Mouse (Mus musculus): ENCODE measurements around the gene Trpm3. TPM values are rescaled to one million over a fixed set of nuclear protein-coding genes. Genes with fewer than 3 reads are reported as not detected.

Gene Trpm3
- polyA plus RNA-seq, 1 experiment from 2014 or later: 14.8 TPM

- 92% methylated on average over 7 of the region's 7 CpGs for WGBS
- H3K4me3 ChIP-seq (replicated peaks; ENCODE audit: low read depth, low read length): no peak overlapping the region
- no peak overlapping the region for H3K4me2 ChIP-seq (ENCODE audit: low read length)
- DNase-seq (no peak), ATAC-seq (ENCODE audit: low FRiP score, low TSS enrichment) (no peak)
- H3K27ac ChIP-seq (replicated peaks; ENCODE audit: low read depth, low read length): no peak overlapping the region
- no peaks in the 10 kb centered on the region for H3K9me3 ChIP-seq (ENCODE audit: control insufficient read depth, low read length)
- H3K9ac ChIP-seq (replicated peaks; ENCODE audit: low read length): no peak overlapping the region
- H3K4me1 ChIP-seq (ENCODE audit: control insufficient read depth, insufficient read depth, low read length): no peaks in the 10 kb centered on the region
- H3K27me3 ChIP-seq (ENCODE audit: control insufficient read depth, insufficient read depth, low read length): no peaks in the 10 kb centered on the region
- H3K36me3 ChIP-seq (ENCODE audit: control insufficient read depth, insufficient read depth, low read length): no peaks in the 10 kb centered on the region
These were observed 867.0 kb downstream of the Trpm3 start for GRCm38 (mm10) chr19:23005851-23006250.

- ATAC-seq (ENCODE audit: low FRiP score, low TSS enrichment) (no peak), DNase-seq (peak; percentile 63)
- Histone ChIP-seq H3K4me2 (ENCODE audit: low read length) (no peak overlapping the region), H3K36me3 (ENCODE audit: control insufficient read depth, insufficient read depth, low read length) (no peaks in the 10 kb centered on the region), H3K27me3 (ENCODE audit: control insufficient read depth, insufficient read depth, low read length) (no peaks in the 10 kb centered on the region), H3K4me1 (ENCODE audit: control insufficient read depth, insufficient read depth, low read length) (no peaks in the 10 kb centered on the region), H3K9me3 (ENCODE audit: control insufficient read depth, low read length) (no peaks in the 10 kb centered on the region), H3K4me3 (replicated peaks; ENCODE audit: low read depth, low read length) (no peak overlapping the region), H3K9ac (replicated peaks; ENCODE audit: low read length) (no peak overlapping the region), H3K27ac (replicated peaks; ENCODE audit: low read depth, low read length) (no peak overlapping the region)
- WGBS: 71% methylated on average over 11 of the region's 11 CpGs
These were observed 867.8 kb downstream of the Trpm3 start for GRCm38 (mm10) chr19:23006517-23007273.

GRCm38 (mm10) chr19:23013695-23014094, 874.8 kb downstream of the Trpm3 start:
- WGBS: 58% methylated on average over 2 of the region's 2 CpGs

GRCm38 (mm10) chr19:23015516-23015915, 876.7 kb downstream of the Trpm3 start:
- Histone ChIP-seq H3K36me3 (ENCODE audit: control insufficient read depth, insufficient read depth, low read length) (no peaks in the 10 kb centered on the region), H3K9me3 (ENCODE audit: control insufficient read depth, low read length) (no peaks in the 10 kb centered on the region), H3K9ac (replicated peaks; ENCODE audit: low read length) (no peak overlapping the region), H3K4me3 (replicated peaks; ENCODE audit: low read depth, low read length) (no peak overlapping the region), H3K27ac (replicated peaks; ENCODE audit: low read depth, low read length) (no peak overlapping the region), H3K4me2 (ENCODE audit: low read length) (no peak overlapping the region), H3K4me1 (ENCODE audit: control insufficient read depth, insufficient read depth, low read length) (no peaks in the 10 kb centered on the region), H3K27me3 (ENCODE audit: control insufficient read depth, insufficient read depth, low read length) (no peaks in the 10 kb centered on the region)
- ATAC-seq (ENCODE audit: low FRiP score, low TSS enrichment): no peak
- 51% methylated on average over 3 of the region's 3 CpGs for WGBS
- no peak for DNase-seq

More at GRCm38 (mm10) chr19:23013695-23014094, 874.8 kb downstream of the Trpm3 start:
- Histone ChIP-seq H3K4me2 (ENCODE audit: low read length) (no peak overlapping the region), H3K4me3 (replicated peaks; ENCODE audit: low read depth, low read length) (no peak overlapping the region), H3K27me3 (ENCODE audit: control insufficient read depth, insufficient read depth, low read length) (no peaks in the 10 kb centered on the region), H3K36me3 (ENCODE audit: control insufficient read depth, insufficient read depth, low read length) (no peaks in the 10 kb centered on the region), H3K27ac (replicated peaks; ENCODE audit: low read depth, low read length) (no peak overlapping the region), H3K4me1 (ENCODE audit: control insufficient read depth, insufficient read depth, low read length) (no peaks in the 10 kb centered on the region), H3K9ac (replicated peaks; ENCODE audit: low read length) (no peak overlapping the region), H3K9me3 (ENCODE audit: control insufficient read depth, low read length) (no peaks in the 10 kb centered on the region)
- DNase-seq (no peak), ATAC-seq (ENCODE audit: low FRiP score, low TSS enrichment) (no peak)

GRCm38 (mm10) chr19:23018186-23018727, 879.4 kb downstream of the Trpm3 start:
- no peak overlapping the region for H3K4me2 ChIP-seq (ENCODE audit: low read length)
- no peaks in the 10 kb centered on the region for H3K4me1 ChIP-seq (ENCODE audit: control insufficient read depth, insufficient read depth, low read length)
- H3K9me3 ChIP-seq (ENCODE audit: control insufficient read depth, low read length): no peaks in the 10 kb centered on the region
- H3K27ac ChIP-seq (replicated peaks; ENCODE audit: low read depth, low read length): no peak overlapping the region
- 83% methylated on average over 2 of the region's 2 CpGs for WGBS
- no peaks in the 10 kb centered on the region for H3K36me3 ChIP-seq (ENCODE audit: control insufficient read depth, insufficient read depth, low read length)
- no peaks in the 10 kb centered on the region for H3K27me3 ChIP-seq (ENCODE audit: control insufficient read depth, insufficient read depth, low read length)
- DNase-seq (no peak), ATAC-seq (ENCODE audit: low FRiP score, low TSS enrichment) (no peak)
- H3K9ac ChIP-seq (replicated peaks; ENCODE audit: low read length): no peak overlapping the region
- no peak overlapping the region for H3K4me3 ChIP-seq (replicated peaks; ENCODE audit: low read depth, low read length)

GRCm38 (mm10) chr19:23022902-23023301, 884.1 kb downstream of the Trpm3 start:
- no peak overlapping the region for H3K4me2 ChIP-seq (ENCODE audit: low read length)
- H3K9me3 ChIP-seq (ENCODE audit: control insufficient read depth, low read length): no peaks in the 10 kb centered on the region
- no peak overlapping the region for H3K4me3 ChIP-seq (replicated peaks; ENCODE audit: low read depth, low read length)
- H3K9ac ChIP-seq (replicated peaks; ENCODE audit: low read length): no peak overlapping the region
- H3K27me3 ChIP-seq (ENCODE audit: control insufficient read depth, insufficient read depth, low read length): no peaks in the 10 kb centered on the region
- ATAC-seq (ENCODE audit: low FRiP score, low TSS enrichment) (no peak), DNase-seq (no peak)
- no peaks in the 10 kb centered on the region for H3K36me3 ChIP-seq (ENCODE audit: control insufficient read depth, insufficient read depth, low read length)
- H3K27ac ChIP-seq (replicated peaks; ENCODE audit: low read depth, low read length): no peak overlapping the region
- 92% methylated on average over 6 of the region's 6 CpGs for WGBS
- no peaks in the 10 kb centered on the region for H3K4me1 ChIP-seq (ENCODE audit: control insufficient read depth, insufficient read depth, low read length)

GRCm38 (mm10) chr19:23023316-23023960, 884.6 kb downstream of the Trpm3 start:
- Histone ChIP-seq H3K36me3 (ENCODE audit: control insufficient read depth, insufficient read depth, low read length) (no peaks in the 10 kb centered on the region), H3K27me3 (ENCODE audit: control insufficient read depth, insufficient read depth, low read length) (no peaks in the 10 kb centered on the region), H3K9me3 (ENCODE audit: control insufficient read depth, low read length) (no peaks in the 10 kb centered on the region), H3K27ac (replicated peaks; ENCODE audit: low read depth, low read length) (no peak overlapping the region), H3K4me1 (ENCODE audit: control insufficient read depth, insufficient read depth, low read length) (no peaks in the 10 kb centered on the region), H3K4me3 (replicated peaks; ENCODE audit: low read depth, low read length) (no peak overlapping the region), H3K4me2 (ENCODE audit: low read length) (no peak overlapping the region), H3K9ac (replicated peaks; ENCODE audit: low read length) (no peak overlapping the region)
- ATAC-seq (ENCODE audit: low FRiP score, low TSS enrichment) (no peak), DNase-seq (no peak)
- WGBS: 82% methylated on average over 7 of the region's 7 CpGs

- no peak overlapping the region for H3K4me2 ChIP-seq (ENCODE audit: low read length)
- no peaks in the 10 kb centered on the region for H3K4me1 ChIP-seq (ENCODE audit: control insufficient read depth, insufficient read depth, low read length)
- DNase-seq: no peak
- WGBS: 85% methylated on average over 4 of the region's 4 CpGs
- ATAC-seq (ENCODE audit: low FRiP score, low TSS enrichment): no peak
- H3K27ac ChIP-seq (replicated peaks; ENCODE audit: low read depth, low read length): no peak overlapping the region
- H3K9ac ChIP-seq (replicated peaks; ENCODE audit: low read length): no peak overlapping the region
- H3K9me3 ChIP-seq (ENCODE audit: control insufficient read depth, low read length): no peaks in the 10 kb centered on the region
- H3K36me3 ChIP-seq (ENCODE audit: control insufficient read depth, insufficient read depth, low read length): no peaks in the 10 kb centered on the region
- no peak overlapping the region for H3K4me3 ChIP-seq (replicated peaks; ENCODE audit: low read depth, low read length)
- no peaks in the 10 kb centered on the region for H3K27me3 ChIP-seq (ENCODE audit: control insufficient read depth, insufficient read depth, low read length)
These were observed 886.0 kb downstream of the Trpm3 start for GRCm38 (mm10) chr19:23024821-23025220.

- WGBS: 92% methylated on average over 7 of the region's 7 CpGs
- H3K36me3 ChIP-seq (ENCODE audit: control insufficient read depth, insufficient read depth, low read length): no peaks in the 10 kb centered on the region
- DNase-seq (no peak), ATAC-seq (ENCODE audit: low FRiP score, low TSS enrichment) (no peak)
- H3K27ac ChIP-seq (replicated peaks; ENCODE audit: low read depth, low read length): no peak overlapping the region
- no peak overlapping the region for H3K4me2 ChIP-seq (ENCODE audit: low read length)
- no peak overlapping the region for H3K4me3 ChIP-seq (replicated peaks; ENCODE audit: low read depth, low read length)
- no peaks in the 10 kb centered on the region for H3K4me1 ChIP-seq (ENCODE audit: control insufficient read depth, insufficient read depth, low read length)
- H3K27me3 ChIP-seq (ENCODE audit: control insufficient read depth, insufficient read depth, low read length): no peaks in the 10 kb centered on the region
- no peak overlapping the region for H3K9ac ChIP-seq (replicated peaks; ENCODE audit: low read length)
- no peaks in the 10 kb centered on the region for H3K9me3 ChIP-seq (ENCODE audit: control insufficient read depth, low read length)
These were observed 887.6 kb downstream of the Trpm3 start for GRCm38 (mm10) chr19:23026427-23026826.
